Mouse (Mus musculus) right cerebral cortex, postnatal 14 days (tissue): ENCODE measurements around the gene Loxl4.

Source experiments
- DNase-seq: peaks from one replicate; pipeline ENCODE4 v3.0.0; 2022

Loxl4 gene

GRCm38 (mm10) chr19:42612654-42613053, at the start of gene Loxl4:
TSS of gene Loxl4 (minus strand) at chr19:42612813.
- DNase-seq = peak; percentile 25

DNA sequence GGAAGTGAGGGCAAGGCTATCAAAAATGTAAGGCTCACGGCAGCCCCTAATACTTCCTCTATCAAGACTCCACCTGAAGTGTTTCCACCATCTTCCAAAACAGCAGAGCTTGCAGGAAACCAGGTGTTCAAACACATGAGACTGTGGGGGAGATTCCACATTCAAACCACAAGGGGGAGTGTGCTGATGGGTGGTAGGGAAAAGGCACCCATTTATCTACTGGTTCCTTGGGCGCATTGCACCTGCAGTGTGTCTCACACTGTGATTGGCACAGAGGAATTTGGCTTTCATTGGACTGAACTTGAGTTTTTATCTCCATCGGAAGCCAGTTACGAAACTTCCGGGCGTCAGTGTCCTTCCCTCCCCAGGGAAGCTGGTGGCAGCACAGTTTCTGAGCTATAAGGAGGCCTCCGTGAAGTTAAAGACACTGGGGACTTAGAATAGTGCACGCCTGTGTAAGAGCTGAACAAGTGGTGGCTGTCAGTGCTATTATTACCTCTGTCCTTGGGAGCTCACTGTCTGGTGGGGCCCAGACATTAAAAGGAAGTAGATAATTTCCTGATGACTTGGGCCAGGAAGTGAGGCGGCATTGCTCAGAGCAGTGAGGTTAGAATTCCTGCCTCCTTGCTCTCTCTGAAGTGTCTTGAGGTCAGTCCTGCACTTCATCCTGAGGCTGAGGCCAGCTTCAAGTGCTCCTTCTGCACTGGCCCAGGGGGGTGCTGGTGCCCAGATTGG, 49.0 kb upstream of the Loxl4 start:
- DNase-seq = no peak

- no peak for DNase-seq
Measured at GRCm38 (mm10) chr19:42660244-42660565, 47.6 kb upstream of the Loxl4 start.

GRCm38 (mm10) chr19:42659354-42660243, 47.0 kb upstream of the Loxl4 start:
- peak; percentile 34 for DNase-seq

DNA sequence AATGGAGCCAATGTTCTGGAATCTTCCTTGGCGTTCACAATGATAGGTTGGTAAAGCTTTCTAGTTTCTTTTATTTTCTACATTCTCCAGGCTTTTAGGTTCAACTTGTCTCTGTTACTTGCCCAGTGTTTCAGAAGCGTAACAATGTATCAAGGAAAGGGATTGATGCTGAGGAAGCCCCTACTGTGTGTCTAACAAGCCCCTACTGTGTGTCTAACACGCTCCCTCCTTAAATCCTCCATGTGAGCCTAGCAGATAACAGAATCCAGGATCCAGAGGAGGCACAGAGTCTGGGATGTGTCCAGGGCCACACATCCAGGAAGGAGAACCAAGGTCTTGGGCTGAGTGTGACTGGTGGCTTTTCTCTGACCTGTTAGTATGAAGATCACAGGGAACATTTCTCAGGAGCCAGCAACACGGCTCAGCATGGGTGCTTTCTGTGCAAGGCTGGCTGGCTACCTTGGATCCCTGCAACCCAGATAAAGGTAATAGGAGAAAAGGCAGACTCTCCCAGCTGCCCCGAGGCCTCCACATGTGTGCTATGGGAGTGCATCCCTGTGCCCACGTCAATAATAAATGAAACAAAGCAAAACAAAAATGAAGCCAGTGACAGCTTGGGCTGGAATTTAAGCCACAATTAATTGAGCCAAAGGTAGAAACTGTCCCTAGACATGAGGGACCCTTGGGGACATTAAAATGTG, 46.0 kb upstream of the Loxl4 start:
- no peak for DNase-seq

- DNase-seq = no peak
Measured at GRCm38 (mm10) chr19:42657769-42658168, 45.2 kb upstream of the Loxl4 start.

DNA sequence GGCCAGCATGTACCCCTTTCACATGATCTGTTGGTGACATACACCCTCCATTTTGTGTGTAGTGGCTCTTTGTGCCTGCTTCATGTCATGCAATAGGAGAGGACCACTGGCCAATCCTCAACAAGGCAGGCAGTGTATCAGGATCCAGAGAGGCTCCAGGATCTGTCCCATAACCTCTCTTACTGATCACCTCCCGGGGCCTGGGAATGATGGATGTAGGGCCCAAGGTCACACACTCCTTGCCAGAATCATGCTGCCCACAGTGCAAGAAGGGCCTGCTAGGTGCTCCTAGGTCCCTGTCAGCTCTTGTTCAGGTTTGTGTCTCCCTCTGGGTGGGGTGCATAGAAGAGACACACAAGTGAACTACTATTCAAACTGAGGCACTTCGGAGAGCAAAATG, 44.7 kb upstream of the Loxl4 start:
- no peak for DNase-seq

- peak; percentile 74 for DNase-seq
Measured at GRCm38 (mm10) chr19:42655006-42655405, 42.4 kb upstream of the Loxl4 start.

DNA sequence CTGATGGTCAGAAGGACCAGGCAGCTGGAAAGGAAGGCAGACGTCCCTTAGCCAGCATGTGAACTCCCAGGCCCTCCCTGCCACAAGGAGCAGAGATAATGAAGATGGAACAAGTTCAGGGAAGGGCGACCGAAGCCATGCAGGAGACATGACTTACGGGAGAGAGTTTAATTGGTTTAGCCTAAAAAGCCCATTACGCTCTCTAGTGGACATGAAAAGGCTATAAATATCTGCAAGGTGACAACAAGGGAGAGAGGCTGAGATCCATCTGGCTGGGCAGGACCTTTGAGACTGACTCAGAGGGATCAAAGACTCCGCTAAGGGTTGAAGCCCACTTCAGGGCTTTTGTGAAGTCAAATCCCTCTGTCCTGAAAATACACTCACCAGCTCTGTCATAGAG, 40.5 kb upstream of the Loxl4 start:
- no peak for DNase-seq

DNA sequence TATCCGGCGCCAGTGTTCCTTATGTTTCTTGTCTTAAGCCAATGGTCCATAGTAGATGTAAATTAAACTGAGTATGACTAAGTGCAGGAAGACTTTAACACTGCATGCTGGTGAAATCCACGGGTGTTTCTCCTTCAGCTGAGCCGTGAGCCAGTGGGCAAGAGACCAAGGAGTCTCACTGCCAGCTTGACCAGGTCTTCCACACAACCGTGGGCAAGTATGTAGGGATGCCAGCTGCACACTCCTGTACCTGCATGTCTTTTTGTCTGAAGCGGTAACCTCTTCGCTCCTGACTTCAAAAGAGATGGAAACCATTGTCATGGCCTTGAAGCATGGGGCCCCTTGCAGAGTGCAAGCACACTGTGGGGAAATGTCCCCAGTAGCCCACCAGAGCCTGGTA, 39.8 kb upstream of the Loxl4 start:
- no peak for DNase-seq

GRCm38 (mm10) chr19:42640211-42640610, 27.6 kb upstream of the Loxl4 start:
- no peak for DNase-seq

GRCm38 (mm10) chr19:42639544-42639943, 26.9 kb upstream of the Loxl4 start:
- no peak for DNase-seq

DNA sequence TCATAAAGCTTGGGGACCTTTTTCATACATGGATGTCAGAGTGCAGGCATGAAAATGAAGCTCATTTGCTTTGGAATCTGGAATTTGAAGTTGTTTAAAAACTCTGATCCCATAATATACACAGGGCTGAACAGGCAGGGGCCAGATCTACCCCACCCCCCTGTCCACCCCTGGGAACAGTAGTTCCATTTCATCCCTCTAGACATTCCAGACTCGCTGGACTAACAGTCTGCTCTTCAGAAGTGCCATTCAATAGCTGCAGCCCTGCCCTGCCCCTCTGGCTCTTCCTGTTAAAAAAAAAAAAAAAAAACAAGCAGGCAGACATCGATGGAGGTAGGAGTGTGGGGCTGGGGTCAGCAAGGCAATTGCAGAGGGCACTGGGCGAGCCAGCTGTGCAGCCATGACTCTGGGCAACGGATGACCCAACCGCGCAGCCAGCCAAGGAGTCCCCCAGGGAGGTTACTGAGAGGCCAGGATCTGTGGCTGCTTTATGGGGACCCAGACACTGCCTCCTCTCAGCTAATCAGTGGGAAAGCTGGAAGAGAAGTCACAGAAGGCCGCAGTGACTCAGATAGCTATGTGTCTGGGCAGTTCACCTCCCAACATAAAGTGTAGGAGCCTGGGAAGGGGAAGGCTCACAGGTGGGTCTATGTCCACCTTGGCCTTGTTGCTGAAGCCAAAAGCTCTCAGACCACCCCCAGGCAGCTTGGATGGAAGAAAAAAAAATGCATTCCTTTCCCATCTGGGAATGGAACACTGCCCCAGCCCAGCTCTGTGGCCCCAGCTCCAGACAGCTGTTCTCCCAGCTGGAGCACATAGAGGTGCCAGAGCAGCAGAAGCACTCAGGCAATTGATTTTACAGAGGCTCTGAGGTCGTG, 26.2 kb upstream of the Loxl4 start:
- DNase-seq = no peak

DNA sequence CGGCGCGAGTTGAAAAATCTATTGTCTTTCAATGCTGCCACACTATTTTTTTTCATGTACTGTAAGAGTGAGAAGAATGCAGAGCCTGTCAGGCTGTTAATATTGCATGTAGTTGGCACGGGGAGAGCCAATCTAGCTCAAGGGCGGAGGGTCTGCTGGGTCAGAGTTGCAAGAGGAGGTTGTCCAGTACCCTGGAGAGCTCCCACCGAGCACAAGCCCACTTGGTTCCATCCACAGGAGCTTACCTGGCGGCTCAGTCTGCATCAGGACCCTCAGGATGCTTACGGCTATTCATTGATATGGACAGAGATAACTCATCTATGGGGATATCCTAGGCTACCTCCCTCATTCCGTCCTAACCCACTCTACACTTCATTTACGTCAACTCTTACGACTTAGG, 24.0 kb upstream of the Loxl4 start:
- DNase-seq = no peak

GRCm38 (mm10) chr19:42633650-42634049, 21.0 kb upstream of the Loxl4 start:
- DNase-seq = no peak

DNA sequence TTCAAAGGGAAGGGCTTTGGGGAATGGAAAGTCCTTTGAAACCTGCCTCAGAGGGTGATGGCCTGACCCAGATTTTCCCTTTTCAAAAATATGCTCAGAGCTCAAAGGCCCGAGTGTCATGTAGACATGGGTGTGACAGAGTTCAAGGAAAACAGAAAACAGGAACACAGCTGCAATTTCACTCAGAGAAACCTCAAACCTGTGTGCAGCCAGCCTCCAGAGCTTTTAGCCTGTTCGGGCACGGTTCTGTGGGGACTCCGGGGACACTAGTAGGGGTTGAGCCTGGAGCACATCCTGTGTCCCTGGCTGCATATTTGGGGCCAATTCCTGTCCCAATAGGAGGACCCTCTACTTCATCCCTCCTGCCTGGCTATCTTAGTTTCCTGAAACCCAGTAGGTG, 19.7 kb upstream of the Loxl4 start:
- DNase-seq = no peak

DNA sequence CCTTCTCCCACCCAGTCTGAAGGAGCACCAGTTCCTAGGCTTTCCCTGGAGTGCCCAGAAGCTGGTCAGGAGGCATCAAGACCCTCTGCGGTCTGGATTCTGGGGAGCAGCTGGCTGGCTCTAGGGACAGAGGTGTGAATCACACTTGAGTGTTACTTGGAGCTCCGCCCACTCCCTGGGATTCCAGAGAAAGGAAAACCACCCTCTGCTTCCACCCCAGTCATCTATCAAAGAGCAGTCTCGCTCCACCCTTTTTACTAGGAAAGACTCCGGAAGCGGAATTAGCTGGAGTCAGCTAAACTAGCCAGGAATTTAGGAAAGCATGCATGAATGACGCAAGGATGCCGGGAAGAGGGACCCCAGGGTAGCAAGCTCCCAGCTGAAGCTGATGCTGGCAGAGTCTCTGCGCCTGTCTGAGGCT, 18.9 kb upstream of the Loxl4 start:
- peak; percentile 33 for DNase-seq

GRCm38 (mm10) chr19:42628068-42628467, 15.5 kb upstream of the Loxl4 start:
- no peak for DNase-seq

DNA sequence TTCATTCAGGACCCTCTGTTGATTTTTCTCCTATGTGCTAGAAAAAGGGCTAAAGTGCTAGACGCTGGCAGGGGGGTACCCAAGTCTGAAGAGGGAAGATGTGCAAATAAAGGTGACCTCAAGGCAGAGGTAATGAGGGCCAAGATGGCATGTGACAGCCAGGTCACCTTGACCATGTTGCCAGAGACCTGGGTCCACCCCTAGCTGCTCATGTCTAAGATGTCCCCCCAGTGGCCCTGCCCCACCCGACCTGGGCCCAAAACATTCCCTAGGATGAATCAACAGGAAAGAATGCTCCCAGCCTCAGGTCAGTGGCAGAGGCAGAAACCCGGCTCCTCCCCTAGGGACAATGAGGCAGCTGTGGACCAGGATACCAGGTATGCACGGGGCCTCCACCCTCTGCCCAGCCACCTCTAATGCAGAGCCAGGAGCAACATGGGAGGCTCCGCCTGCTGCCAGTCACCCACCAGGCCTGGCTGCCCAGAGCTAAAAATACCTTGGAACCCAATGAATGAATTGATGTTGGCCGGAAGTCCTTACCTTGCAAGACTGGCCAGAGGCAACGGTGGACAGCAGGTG, 1.1 kb upstream of the Loxl4 start:
- DNase-seq = no peak

- no peak for DNase-seq
Measured at GRCm38 (mm10) chr19:42613116-42613515, 503 bp upstream of the Loxl4 start.

- DNase-seq = no peak
Measured at GRCm38 (mm10) chr19:42611746-42612145, 867 bp downstream of the Loxl4 start.

DNA sequence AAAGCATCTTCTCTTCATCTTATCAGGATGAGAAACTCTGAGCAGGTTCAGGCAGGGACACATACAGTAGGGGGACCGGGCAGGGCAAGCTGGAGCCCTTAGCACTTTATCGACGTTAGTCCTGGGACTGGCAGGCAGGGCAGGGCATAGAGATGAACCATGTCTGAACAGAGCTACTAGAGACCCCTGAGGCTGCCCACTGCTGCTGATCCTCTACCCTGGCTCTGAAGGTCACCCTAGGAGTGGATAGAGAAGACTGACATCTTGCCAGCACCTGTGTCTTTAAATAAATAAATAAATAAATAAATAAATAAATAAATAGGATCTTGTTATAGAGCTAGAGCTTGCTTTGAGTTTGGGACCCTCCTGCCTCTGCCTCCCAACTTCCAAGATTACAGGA, 2.9 kb downstream of the Loxl4 start:
- no peak for DNase-seq
